Mouse (Mus musculus) limb, embryonic 15.5 days (tissue): ENCODE measurements around the gene Pbld2. TPM values are rescaled to one million over a fixed set of nuclear protein-coding genes. Genes with fewer than 3 reads are reported as not detected.
"Not testable (repeated sequence)": the region's sequence is repeated elsewhere in the genome, so short reads cannot be mapped to it uniquely, and the experiment has no call there.

Experiments used
- ATAC-seq: fragments of 200-750 bp; cut with Nextera tagmentation; 2 replicates; pipeline ENCODE4 v1.8.0; 2017; ENCODE audit warnings: low read depth, moderate TSS enrichment; ENCODE audit not compliant: insufficient number of reproducible peaks, low FRiP score, low TSS enrichment
- H3K27ac ChIP-seq: fragments of 300-500 bp; sonication (generic); 2 replicates; pipeline ENCODE4 v1.5.1; 2015; ENCODE audit warnings: moderate library complexity, mild to moderate bottlenecking, inconsistent platforms
- H3K27me3 ChIP-seq: fragments of 300-500 bp; sonication (generic); 2 replicates; pipeline ENCODE4 v1.6.1; 2015; ENCODE audit warnings: inconsistent platforms
- H3K36me3 ChIP-seq: fragments of 300-500 bp; sonication (generic); 2 replicates; pipeline ENCODE4 v1.6.1; 2015; ENCODE audit warnings: inconsistent platforms
- H3K4me1 ChIP-seq: fragments of 300-500 bp; sonication (generic); 2 replicates; pipeline ENCODE4 v1.6.1; 2015; ENCODE audit warnings: inconsistent platforms
- H3K4me2 ChIP-seq: fragments of 300-500 bp; sonication (generic); 2 replicates; pipeline ENCODE4 v1.6.1; 2015; ENCODE audit warnings: mild to moderate bottlenecking, inconsistent platforms
- H3K4me3 ChIP-seq: fragments of 300-500 bp; sonication (generic); 2 replicates; pipeline ENCODE4 v1.5.1; 2015; ENCODE audit warnings: mild to moderate bottlenecking, inconsistent platforms
- H3K9ac ChIP-seq: fragments of 300-500 bp; sonication (generic); 2 replicates; pipeline ENCODE4 v1.6.1; 2015; ENCODE audit warnings: inconsistent platforms
- H3K9me3 ChIP-seq: fragments of 300-500 bp; sonication (generic); 2 replicates; pipeline ENCODE4 v1.6.1; 2016; ENCODE audit warnings: inconsistent platforms
- WGBS: fragments of 180-500 bp; shearing (Covaris S2); methylation state at CpG from one replicate; pipeline ENCODE4 v1.1.7; 2015; 5-methylcytosine and 5-hydroxymethylcytosine counted together
- polyA plus RNA-seq: library from polyadenylated mRNA; unstranded; fragments of >200 nt; fragmentation: Nextera tagmentation; extraction: Ambion mirVana; gene quantifications from 2 replicates; pipeline ENCODE4 v1.2.1, GENCODE M21; 2015

Gene Pbld2
- polyA plus RNA-seq, 1 experiment from 2014 or later: 0.77 TPM

- Histone ChIP-seq H3K27me3 (no peaks in the 10 kb centered on the region), H3K4me2 (no peak overlapping the region), H3K4me1 (0 out of 2 replicates have a peak, but pooled peaks cover 3% of the 10 kb centered on the region), H3K9ac (no peak overlapping the region), H3K36me3 (no peaks in the 10 kb centered on the region), H3K4me3 (no peak overlapping the region), H3K27ac (no peak overlapping the region), H3K9me3 (no peaks in the 10 kb centered on the region)
- ATAC-seq: no peak
- 60% methylated on average over 6 of the region's 6 CpGs for WGBS
Measured at GRCm38 (mm10) chr10:63053007-63053406, 28.9 kb downstream of the Pbld2 start.

GRCm38 (mm10) chr10:63054071-63054470, 30.0 kb downstream of the Pbld2 start:
- not testable (repeated sequence) for H3K4me1 ChIP-seq, H3K27ac ChIP-seq, H3K4me2 ChIP-seq, ATAC-seq, H3K9ac ChIP-seq, H3K27me3 ChIP-seq, H3K36me3 ChIP-seq, H3K9me3 ChIP-seq, H3K4me3 ChIP-seq
- 83% methylated on average over 6 of the region's 6 CpGs for WGBS

- Histone ChIP-seq H3K27ac (no peak overlapping the region), H3K4me2 (no peak overlapping the region), H3K9ac (no peak overlapping the region), H3K9me3 (no peaks in the 10 kb centered on the region), H3K4me3 (no peak overlapping the region), H3K27me3 (no peaks in the 10 kb centered on the region), H3K4me1 (0 out of 2 replicates have a peak, but pooled peaks cover 3% of the 10 kb centered on the region), H3K36me3 (no peaks in the 10 kb centered on the region)
- no peak for ATAC-seq
- 72% methylated on average over 2 of the region's 2 CpGs for WGBS
Measured at GRCm38 (mm10) chr10:63054586-63054985, 30.5 kb downstream of the Pbld2 start.

- ATAC-seq: no peak
- H3K36me3 ChIP-seq: no peaks in the 10 kb centered on the region
- no peak overlapping the region for H3K27ac ChIP-seq
- H3K4me3 ChIP-seq: no peak overlapping the region
- no peak overlapping the region for H3K4me2 ChIP-seq
- no peaks in the 10 kb centered on the region for H3K27me3 ChIP-seq
- 0 out of 2 replicates have a peak, but pooled peaks cover 3% of the 10 kb centered on the region for H3K4me1 ChIP-seq
- no peaks in the 10 kb centered on the region for H3K9me3 ChIP-seq
- WGBS: 30% methylated on average over 24 of the region's 24 CpGs
- no peak overlapping the region for H3K9ac ChIP-seq
Measured at GRCm38 (mm10) chr10:63056966-63057750, 33.0 kb downstream of the Pbld2 start.

- Histone ChIP-seq H3K9me3 (no peaks in the 10 kb centered on the region), H3K36me3 (no peaks in the 10 kb centered on the region), H3K4me1 (0 out of 2 replicates have a peak, but pooled peaks cover 3% of the 10 kb centered on the region), H3K27me3 (no peaks in the 10 kb centered on the region), H3K9ac (no peak within 1 kb of the TSS), H3K4me3 (no peak within 1 kb of the TSS), H3K4me2 (no peak within 1 kb of the TSS), H3K27ac (no peak within 1 kb of the TSS)
- WGBS: 70% methylated on average over 2 of the region's 2 CpGs
- no peak for ATAC-seq
Measured at GRCm38 (mm10) chr10:63059862-63060261, 35.7 kb downstream of the Pbld2 start, which contains the start of gene Pbld1. Gene Pbld1, plus strand, starts transcription at chr10:63060162.

GRCm38 (mm10) chr10:63060406-63060805, 36.3 kb downstream of the Pbld2 start:
- H3K4me1 ChIP-seq: 0 out of 2 replicates have a peak, but pooled peaks cover 3% of the 10 kb centered on the region
- H3K4me3 ChIP-seq: no peak overlapping the region
- WGBS: 65% methylated on average over 11 of the region's 11 CpGs
- H3K27me3 ChIP-seq: no peaks in the 10 kb centered on the region
- H3K9me3 ChIP-seq: no peaks in the 10 kb centered on the region
- no peak overlapping the region for H3K9ac ChIP-seq
- H3K27ac ChIP-seq: no peak overlapping the region
- no peak for ATAC-seq
- no peak overlapping the region for H3K4me2 ChIP-seq
- no peaks in the 10 kb centered on the region for H3K36me3 ChIP-seq

- H3K4me3 ChIP-seq: no peak overlapping the region
- WGBS: 59% methylated on average over 12 of the region's 12 CpGs
Measured at GRCm38 (mm10) chr10:63061266-63061665, 37.2 kb downstream of the Pbld2 start.

GRCm38 (mm10) chr10:63062696-63063095, 38.6 kb downstream of the Pbld2 start:
- Histone ChIP-seq H3K27ac (no peak overlapping the region), H3K27me3 (no peaks in the 10 kb centered on the region), H3K4me2 (no peak overlapping the region), H3K9me3 (no peaks in the 10 kb centered on the region), H3K9ac (no peak overlapping the region), H3K4me3 (no peak overlapping the region), H3K36me3 (no peaks in the 10 kb centered on the region), H3K4me1 (no peaks in the 10 kb centered on the region)
- no peak for ATAC-seq
- WGBS: 95% methylated on average over 5 of the region's 5 CpGs

More at GRCm38 (mm10) chr10:63061266-63061665, 37.2 kb downstream of the Pbld2 start:
- Histone ChIP-seq H3K4me2 (no peak overlapping the region), H3K4me1 (0 out of 2 replicates have a peak, but pooled peaks cover 3% of the 10 kb centered on the region), H3K27me3 (no peaks in the 10 kb centered on the region), H3K9ac (no peak overlapping the region), H3K9me3 (no peaks in the 10 kb centered on the region), H3K36me3 (no peaks in the 10 kb centered on the region), H3K27ac (no peak overlapping the region)
- ATAC-seq: no peak

GRCm38 (mm10) chr10:63063365-63063764, 39.2 kb downstream of the Pbld2 start:
- Histone ChIP-seq H3K4me3 (no peak overlapping the region), H3K9ac (no peak overlapping the region), H3K9me3 (no peaks in the 10 kb centered on the region), H3K27ac (no peak overlapping the region), H3K27me3 (no peaks in the 10 kb centered on the region), H3K36me3 (no peaks in the 10 kb centered on the region), H3K4me2 (no peak overlapping the region), H3K4me1 (no peaks in the 10 kb centered on the region)
- no peak for ATAC-seq
- WGBS: 79% methylated on average over 7 of the region's 7 CpGs

GRCm38 (mm10) chr10:63064516-63064915, 40.4 kb downstream of the Pbld2 start:
- H3K36me3 ChIP-seq: no peaks in the 10 kb centered on the region
- no peak for ATAC-seq
- WGBS: 81% methylated on average over 9 of the region's 9 CpGs

GRCm38 (mm10) chr10:63065561-63065960, 41.4 kb downstream of the Pbld2 start:
- no peak for ATAC-seq
- H3K4me1 ChIP-seq: no peaks in the 10 kb centered on the region
- no peaks in the 10 kb centered on the region for H3K9me3 ChIP-seq
- H3K9ac ChIP-seq: no peak overlapping the region
- no peaks in the 10 kb centered on the region for H3K36me3 ChIP-seq
- H3K4me3 ChIP-seq: no peak overlapping the region
- H3K4me2 ChIP-seq: no peak overlapping the region
- 51% methylated on average over 8 of the region's 8 CpGs for WGBS
- no peak overlapping the region for H3K27ac ChIP-seq
- H3K27me3 ChIP-seq: no peaks in the 10 kb centered on the region

More at GRCm38 (mm10) chr10:63064516-63064915, 40.4 kb downstream of the Pbld2 start:
- no peak overlapping the region for H3K9ac ChIP-seq
- H3K9me3 ChIP-seq: no peaks in the 10 kb centered on the region
- H3K4me1 ChIP-seq: no peaks in the 10 kb centered on the region
- no peak overlapping the region for H3K4me2 ChIP-seq
- H3K27ac ChIP-seq: no peak overlapping the region
- no peaks in the 10 kb centered on the region for H3K27me3 ChIP-seq
- H3K4me3 ChIP-seq: no peak overlapping the region

- Histone ChIP-seq H3K9ac (no peak overlapping the region), H3K27me3 (no peaks in the 10 kb centered on the region), H3K9me3 (no peaks in the 10 kb centered on the region), H3K4me1 (no peaks in the 10 kb centered on the region), H3K27ac (no peak overlapping the region), H3K36me3 (no peaks in the 10 kb centered on the region), H3K4me3 (no peak overlapping the region), H3K4me2 (no peak overlapping the region)
- 3% methylated on average over 5 of the region's 5 CpGs for WGBS
- ATAC-seq: no peak
Measured at GRCm38 (mm10) chr10:63065988-63066387, 41.9 kb downstream of the Pbld2 start.
